Mouse (Mus musculus): Measurements from ENCODE around the gene Gm26938.

- TF ChIP-seq CTCF (IDR thresholded peaks at IDR 0.05; ENCODE audit: control insufficient read depth, insufficient read depth, insufficient replicate concordance, low read depth, low read length) (no peak), POLR2A (IDR thresholded peaks at IDR 0.05; ENCODE audit: control insufficient read depth, low read depth, low read length) (no peak)
Measured at GRCm38 (mm10) chr5:139832125-139832524, 5.9 kb upstream of the Gm26938 start.

All from testis, adult 2 months (tissue).